Mouse (Mus musculus) WW6 (cell line): ENCODE results near the gene Psmb2.

Experiments used
- DNase-seq: peaks from one replicate; pipeline ENCODE4 v3.0.0-alpha.2; 2013; ENCODE audit warnings: low read depth, low spot score

Gene Psmb2

GRCm38 (mm10) chr4:126752024-126752607, 74.7 kb downstream of the Psmb2 start:
- no peak for DNase-seq

GRCm38 (mm10) chr4:126752608-126753141, 75.2 kb downstream of the Psmb2 start:
- DNase-seq: no peak

DNA sequence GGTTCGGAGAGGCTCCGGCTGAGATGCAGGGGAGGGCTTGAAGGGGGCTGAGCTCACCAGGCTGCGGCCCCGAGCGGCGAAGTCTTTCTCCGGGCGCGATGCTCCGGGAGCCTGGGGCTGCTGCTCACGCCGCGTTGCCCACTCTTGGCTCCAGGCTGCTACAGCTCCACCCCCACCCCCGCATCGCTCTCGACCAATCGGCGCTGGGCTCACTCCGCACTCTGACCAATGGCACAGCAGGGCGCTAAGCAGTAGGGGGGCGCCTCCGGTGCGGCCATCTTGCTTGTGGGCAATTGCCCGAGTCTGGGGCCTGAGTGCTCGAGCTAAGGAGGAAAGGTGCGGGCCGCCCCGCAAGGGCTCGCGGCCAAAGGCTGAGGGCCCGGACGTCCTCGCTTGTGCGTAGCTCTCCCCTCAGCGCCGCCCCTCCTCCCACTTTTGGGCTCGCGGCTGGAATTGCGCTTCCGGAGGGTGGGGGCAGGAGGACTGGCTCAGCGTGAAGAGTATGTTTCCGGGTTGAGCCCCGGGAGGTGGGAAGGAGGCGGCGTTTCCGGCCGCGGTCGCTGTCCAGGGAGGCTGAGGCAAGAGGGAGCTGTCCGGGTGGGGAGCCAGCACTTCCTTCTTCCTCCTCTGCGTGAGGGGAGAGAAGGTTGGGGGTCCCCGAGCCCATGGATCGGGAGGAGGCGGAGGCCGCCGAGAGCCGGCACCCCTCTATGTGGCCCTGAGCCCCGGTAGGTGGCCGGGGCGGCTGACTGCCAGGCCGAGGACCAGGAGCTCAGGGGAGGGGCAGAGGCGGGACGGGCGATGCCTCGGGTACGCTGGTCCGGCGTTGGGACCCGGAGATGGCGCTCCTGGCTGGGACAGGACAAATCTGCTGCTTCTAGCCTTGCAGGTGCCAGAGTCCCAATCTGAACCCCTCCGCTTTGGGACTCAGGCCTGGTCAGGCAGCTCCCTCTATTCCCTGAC, 76.1 kb downstream of the Psmb2 start, which contains the start of the genes Ncdn and AU040320:
Gene Ncdn (minus strand): TSS at position 171 of the 963 bp plus-strand sequence.
Gene AU040320 (plus strand): TSS at position 277 of the 963 bp plus-strand sequence.
- peak; percentile 96 for DNase-seq

DNA sequence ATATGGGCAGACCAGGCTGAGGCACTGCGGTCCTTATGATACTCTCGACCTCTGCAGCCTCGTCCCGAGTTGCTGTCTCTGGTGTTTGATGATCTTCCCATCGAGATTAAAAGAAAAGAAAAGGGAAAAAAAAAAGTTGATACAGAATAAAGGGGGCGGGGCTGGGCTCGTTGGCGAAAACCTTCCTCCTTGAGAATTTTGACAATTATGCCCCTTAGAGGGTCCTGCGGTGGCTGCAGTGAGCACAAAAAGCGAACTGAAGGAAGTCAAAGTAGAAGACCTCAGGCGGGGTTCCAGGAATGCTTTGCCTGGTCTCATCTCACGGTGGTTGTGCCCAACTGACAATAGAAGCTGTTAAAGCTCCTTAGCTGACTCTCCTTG, 76.8 kb downstream of the Psmb2 start:
- no peak for DNase-seq

- DNase-seq: no peak
Observed at GRCm38 (mm10) chr4:126754736-126755374, 77.4 kb downstream of the Psmb2 start.

- no peak for DNase-seq
Observed at GRCm38 (mm10) chr4:126756766-126757165, 79.3 kb downstream of the Psmb2 start.

DNA sequence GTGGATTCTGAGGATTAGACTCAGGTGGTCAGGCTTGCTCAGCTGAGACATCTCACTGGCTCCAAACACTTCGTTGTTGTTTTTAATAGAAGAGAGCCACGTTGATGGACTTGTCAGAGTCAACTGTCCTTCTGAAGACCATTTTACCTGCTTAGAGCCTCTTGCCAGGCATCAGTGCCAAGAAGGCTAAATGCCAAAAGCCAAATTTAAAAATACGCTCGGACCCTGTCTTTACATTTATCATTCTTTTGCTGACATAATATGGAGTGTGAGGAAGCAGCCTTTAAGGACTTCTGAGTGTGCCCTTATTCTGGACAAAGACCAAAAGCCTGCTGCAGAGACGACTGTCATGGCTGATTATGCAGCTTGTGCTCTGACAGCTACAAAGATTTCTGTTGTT, 80.9 kb downstream of the Psmb2 start:
- DNase-seq: no peak
